Mouse (Mus musculus) brain, embryonic 18.5 days (tissue): Measurements from ENCODE around the gene Sbf2.
"Not testable (repeated sequence)": the region's sequence is repeated elsewhere in the genome, so short reads cannot be mapped to it uniquely, and the experiment has no call there.

Source experiments
- DNase-seq: peaks from one replicate; pipeline ENCODE4 v3.0.0-alpha.2; 2012; ENCODE audit warnings: low read depth, low spot score

Gene Sbf2

DNA sequence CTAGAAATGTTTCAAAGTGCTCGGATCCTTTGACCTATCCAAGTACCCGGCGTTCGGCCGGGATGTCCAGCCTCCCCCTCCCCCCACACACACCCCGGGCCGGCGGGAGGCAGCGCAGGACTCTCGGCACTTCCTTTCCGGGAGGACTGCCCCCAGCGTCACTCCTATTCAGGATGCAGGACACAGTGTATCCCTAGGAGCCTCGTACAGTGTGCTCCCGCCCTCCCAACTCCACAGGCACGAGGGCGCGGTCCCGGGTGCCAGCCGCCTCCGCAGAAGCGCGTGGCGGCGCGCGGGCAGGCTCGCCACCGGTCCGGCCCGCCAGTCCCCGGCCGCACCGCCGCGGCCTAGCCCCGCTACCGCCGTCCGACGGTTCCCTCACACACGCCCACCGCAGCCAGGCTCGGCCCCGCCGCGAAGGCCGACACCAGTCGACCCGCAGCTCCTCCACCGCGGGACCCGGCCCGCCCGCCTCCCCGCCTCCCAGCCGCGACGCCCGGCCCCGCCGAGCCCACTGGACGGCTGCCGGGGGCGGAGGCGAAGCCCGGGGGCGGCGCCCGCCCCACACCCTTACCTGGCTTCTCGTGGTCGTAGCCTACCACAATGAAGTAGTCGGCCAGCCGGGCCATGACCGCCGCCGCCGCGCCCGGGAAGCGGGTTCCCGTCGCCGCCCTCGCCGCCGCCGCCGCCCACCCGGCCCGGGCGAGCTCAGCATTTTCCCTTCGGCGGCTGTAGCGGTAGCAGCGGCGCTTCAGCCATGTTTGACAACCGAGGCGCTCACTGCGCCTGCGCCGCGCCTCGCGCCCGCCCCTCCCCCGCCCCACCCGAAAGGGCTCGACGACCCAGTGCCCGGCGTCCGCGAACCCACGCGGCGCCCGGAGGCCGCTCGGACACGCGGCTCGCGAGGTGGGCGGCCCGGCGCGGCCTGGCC lies at the start of gene Sbf2:
Gene Sbf2 (minus strand): TSS at position 790 of the 931 bp plus-strand sequence.
- DNase-seq: no peak

- DNase-seq: no peak
Measured at GRCm38 (mm10) chr7:110658378-110658928, 43.7 kb upstream of the Sbf2 start.

- no peak for DNase-seq
Measured at GRCm38 (mm10) chr7:110655966-110656365, 41.2 kb upstream of the Sbf2 start.

- DNase-seq: no peak
Measured at GRCm38 (mm10) chr7:110655230-110655629, 40.5 kb upstream of the Sbf2 start.

GRCm38 (mm10) chr7:110651091-110651490 lies 36.4 kb upstream of the Sbf2 start:
- DNase-seq: no peak

GRCm38 (mm10) chr7:110650491-110650890 lies 35.8 kb upstream of the Sbf2 start:
- DNase-seq: no peak

- no peak for DNase-seq
Measured at GRCm38 (mm10) chr7:110649133-110649987, 34.6 kb upstream of the Sbf2 start.

DNA sequence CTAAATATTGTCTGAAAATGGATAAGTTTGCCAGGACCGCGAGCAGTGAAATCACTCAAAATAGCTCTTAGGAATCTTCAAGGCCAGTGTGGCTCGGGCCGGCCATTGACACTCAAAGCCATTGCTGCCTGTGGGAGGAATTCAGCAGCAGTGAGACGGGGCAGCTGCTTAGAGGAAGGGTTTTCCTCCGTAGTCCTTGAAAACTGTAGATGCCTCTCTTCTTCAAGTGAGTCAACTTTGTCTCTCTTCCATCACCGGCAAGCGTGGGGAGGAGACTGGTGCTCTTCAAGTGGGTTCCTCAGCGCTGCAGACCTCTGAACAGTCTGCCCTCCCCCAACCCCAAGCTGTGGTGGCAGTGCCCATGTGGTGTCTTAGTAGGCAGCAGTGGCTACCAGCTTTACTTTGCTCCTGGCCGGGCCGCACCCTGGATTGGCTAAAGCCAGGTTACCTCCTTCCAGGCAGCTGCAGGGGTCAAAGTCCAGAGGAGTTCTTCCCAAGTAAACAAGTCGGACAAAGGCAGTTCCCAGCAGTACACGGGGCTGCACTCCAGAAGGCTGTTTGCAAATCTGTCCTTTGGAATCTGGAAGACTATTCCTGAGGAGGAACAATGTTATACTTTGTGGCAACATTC lies 33.8 kb upstream of the Sbf2 start:
- DNase-seq: no peak

- no peak for DNase-seq
Measured at GRCm38 (mm10) chr7:110647559-110648454, 33.1 kb upstream of the Sbf2 start.

DNA sequence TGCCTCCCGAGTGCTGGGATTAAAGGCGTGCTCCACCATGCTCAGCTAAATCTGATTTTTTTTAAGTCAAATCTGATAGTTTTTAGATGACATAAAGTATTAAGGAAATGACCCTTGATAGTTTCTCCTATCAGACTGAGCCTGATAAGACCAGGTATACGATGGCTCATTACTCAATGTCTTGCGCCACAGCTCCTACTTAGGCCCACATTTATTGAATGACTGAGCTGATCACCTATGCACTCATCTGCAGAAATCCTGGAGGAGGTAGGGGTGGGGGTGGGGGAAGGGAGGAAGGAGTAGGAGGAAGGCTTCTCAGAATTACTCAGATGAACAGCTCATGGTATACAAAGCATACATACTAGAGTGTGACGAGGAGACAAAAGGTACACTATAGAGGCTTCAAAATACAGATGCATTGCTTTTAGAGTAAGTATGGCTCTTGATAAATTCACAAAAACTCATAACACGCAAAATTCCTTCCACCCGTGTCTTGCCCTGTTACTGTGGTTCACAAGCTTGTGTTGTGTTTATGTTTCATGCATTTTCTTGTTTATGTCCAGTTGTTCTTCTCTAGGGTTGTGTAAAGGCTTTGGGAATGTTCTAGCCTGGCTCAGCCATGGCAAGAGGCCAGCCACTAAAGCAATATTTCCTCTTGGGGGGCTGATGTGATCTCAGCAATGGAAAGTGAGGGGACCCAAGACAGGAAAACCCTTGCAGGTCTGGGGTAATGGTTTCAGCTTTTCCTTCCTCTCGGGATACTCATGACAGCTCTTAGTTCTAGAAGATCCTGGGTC lies 32.1 kb upstream of the Sbf2 start:
- no peak for DNase-seq

DNA sequence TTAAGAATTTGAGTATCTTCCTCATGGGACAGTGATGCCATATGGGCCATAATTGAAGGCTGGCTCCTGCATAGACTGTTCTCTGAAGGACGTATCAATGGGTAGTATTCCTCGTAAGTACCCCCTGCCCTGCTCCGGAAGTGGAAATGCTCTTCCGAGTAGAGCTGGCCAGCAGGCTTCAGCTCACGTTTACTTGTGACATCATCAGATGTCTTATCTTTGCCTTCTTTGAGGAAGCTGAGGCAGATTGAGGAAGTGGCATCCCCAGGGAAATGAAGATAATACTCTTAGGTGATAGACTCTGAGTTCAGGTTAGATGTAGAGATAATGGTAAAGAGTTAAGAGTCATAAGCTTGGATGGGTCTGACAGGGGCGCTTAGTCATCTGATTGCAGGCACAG lies 31.1 kb upstream of the Sbf2 start:
- no peak for DNase-seq

GRCm38 (mm10) chr7:110645311-110645710 lies 30.6 kb upstream of the Sbf2 start:
- DNase-seq: no peak

GRCm38 (mm10) chr7:110639958-110640357 lies 25.2 kb upstream of the Sbf2 start:
- DNase-seq: not testable (repeated sequence)

DNA sequence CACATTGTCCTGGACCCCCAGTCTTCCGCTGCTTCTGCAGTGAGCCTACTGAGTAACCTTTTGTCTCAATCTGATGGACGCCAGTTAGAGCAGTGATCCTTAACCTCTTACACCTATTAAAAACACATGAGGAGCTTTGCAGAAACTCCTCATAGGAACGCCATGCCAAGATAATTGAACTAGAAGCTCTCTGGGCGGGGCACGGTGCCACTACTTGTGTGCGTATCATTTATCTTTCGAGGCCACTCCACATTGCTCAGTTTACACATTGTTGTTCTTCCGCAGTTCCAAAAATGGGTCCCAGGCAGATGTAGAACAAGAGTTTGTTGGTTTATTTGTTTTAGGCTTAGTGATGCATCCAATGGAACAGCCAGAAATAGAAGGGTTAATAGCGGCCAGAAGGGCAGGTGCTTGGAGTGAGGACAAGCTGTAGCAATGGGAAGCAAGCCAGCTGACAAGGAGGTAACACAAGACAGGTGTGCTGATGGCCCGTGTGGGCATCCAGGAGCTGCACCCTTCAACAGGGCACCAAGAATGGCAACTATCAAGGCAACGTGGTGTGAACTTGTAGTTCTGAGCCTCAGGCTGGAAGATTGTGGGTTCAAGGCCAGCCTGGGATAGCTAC lies 24.7 kb upstream of the Sbf2 start:
- no peak for DNase-seq

DNA sequence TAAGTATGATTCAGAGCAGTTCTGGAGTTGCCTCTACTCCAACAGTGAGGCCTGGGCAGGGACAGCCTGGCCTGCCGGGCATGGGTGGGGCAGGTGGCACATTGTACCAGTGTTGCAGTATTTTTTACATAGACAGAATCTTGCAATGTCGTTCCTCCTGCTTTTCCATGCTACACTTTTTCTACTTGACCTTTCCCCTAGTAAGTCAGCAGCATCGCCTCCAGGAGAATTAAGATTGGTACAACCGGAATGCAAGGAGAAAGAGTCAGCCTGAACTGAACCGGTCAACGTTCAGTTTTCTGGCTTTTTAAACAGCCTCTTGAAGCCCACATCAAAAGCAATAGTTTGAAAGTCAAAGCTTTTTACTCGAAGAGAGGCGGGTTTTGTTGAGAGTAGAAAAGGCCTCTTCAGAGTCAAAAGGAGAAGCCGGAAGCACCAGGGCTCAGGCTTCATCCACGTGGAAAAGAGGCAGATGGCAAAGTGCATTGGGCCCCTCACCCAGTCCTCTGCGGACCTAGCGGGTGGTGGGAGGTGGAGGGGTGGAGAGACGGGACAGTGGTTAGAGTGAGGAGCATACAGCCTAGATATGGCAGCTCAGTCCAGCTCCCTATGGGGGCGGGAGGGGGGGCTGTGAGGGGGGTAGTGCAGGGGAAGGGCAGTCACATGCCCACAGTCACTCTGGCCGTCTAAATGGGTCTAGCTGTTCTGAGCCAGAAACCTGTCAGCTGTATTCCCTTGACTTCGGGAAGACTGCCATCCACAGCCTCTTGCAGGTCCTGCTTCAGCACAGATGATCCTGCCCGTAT lies 23.8 kb upstream of the Sbf2 start:
- DNase-seq: no peak

DNA sequence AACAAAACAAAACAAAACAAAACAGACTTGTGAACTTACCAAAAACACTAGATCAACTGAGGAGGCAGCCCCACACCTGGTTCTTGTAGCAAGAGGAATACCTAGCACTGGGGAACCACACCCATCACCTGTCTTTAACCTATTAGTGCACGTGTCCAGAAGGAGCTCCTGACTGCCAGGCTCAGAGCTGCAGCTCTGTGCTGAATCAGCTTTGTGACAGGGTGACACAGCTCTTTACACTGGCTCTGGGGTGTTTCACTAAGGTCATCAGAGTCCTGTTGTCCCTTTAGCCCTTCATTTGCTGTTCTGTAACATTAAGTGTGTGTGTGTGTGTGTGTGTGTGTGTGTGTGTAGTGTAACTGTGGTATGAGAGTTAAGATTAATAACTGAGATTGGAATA lies 21.8 kb upstream of the Sbf2 start:
- no peak for DNase-seq

DNA sequence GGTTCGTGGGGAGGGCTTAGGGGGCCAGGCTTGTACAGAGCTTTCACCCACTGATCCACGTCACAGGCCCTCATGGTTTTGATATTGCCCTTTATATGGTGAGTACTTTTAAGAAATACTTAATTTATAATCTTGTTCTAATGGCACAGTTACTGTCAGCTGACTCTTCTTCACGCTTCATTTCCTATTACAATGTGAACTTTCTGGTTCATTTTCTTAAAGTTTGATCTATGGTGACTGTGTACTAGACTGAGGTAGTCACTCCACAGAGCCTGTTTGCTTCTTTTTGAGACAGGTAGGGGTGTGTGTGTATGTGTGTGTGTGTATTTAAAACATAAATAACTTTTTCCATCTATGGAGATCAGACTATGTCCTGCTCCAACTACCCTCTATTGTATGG lies 21.2 kb upstream of the Sbf2 start:
- no peak for DNase-seq

DNA sequence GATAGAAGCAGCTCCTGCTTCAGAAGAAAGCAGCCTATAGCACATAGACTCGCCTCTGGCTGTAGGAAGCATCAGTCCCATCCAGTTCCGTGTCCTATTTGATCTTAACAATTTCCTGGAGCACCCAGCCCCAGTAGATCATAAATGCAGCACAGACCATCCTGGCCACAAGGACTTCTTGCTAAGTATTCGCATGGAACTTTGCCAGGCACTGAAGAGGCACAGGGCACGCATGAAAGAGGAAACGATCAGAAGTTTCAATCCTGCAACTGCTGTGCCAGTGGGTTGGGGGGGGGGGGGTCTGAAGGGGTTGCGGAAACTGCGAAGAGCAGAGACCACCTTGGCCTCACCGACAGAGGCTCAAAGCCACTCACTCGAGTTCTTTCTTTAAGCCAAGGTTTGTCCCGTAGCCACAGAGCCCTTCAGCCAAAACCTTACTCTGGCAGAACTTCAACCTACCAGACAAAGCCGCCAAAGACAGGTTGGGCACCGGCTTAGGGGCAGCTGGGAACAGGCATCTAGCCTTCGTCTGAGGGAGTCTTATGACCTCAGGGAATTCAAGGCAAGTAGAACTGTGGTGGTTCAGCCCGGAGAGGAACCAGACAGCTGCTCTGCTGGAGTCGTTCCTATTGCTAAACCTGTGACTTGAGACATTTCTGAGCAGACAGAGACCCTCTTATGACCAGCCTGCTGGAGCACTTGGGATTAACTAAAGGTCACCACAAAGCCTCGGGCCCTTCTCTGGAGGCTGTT lies 16.6 kb upstream of the Sbf2 start:
- no peak for DNase-seq
